Mouse (Mus musculus) embryonic facial prominence, embryonic 13.5 days (tissue): ENCODE results near the gene Nt5c2. TPM values are rescaled to one million over a fixed set of nuclear protein-coding genes. Genes with fewer than 3 reads are reported as not detected.
A peak's percentile ranks its signal among the peaks of the same experiment; 100 is the strongest.
"Not testable (repeated sequence)": the region's sequence is repeated elsewhere in the genome, so short reads cannot be mapped to it uniquely, and the experiment has no call there.

Experiments used
- ATAC-seq: fragments of 200-750 bp; cut with Nextera tagmentation; 2 replicates; pipeline ENCODE4 v1.8.0; 2017; ENCODE audit warnings: low read depth; ENCODE audit not compliant: insufficient number of reproducible peaks, insufficient read depth, low FRiP score, low TSS enrichment
- H3K27ac ChIP-seq: fragments of 300-500 bp; sonication (generic); 2 replicates; pipeline ENCODE4 v1.5.1; 2015; ENCODE audit warnings: moderate library complexity, mild to moderate bottlenecking, inconsistent platforms
- H3K27me3 ChIP-seq: fragments of 300-500 bp; sonication (generic); 2 replicates; pipeline ENCODE4 v1.6.1; 2015; ENCODE audit warnings: mild to moderate bottlenecking, inconsistent platforms
- H3K36me3 ChIP-seq: fragments of 300-500 bp; sonication (generic); 2 replicates; pipeline ENCODE4 v1.6.1; 2015; ENCODE audit warnings: mild to moderate bottlenecking, inconsistent platforms
- H3K4me1 ChIP-seq: fragments of 300-500 bp; sonication (generic); 2 replicates; pipeline ENCODE4 v1.6.1; 2015; ENCODE audit warnings: inconsistent platforms
- H3K4me2 ChIP-seq: fragments of 300-500 bp; sonication (generic); 2 replicates; pipeline ENCODE4 v1.6.1; 2015; ENCODE audit warnings: moderate library complexity, mild to moderate bottlenecking, inconsistent platforms
- H3K4me3 ChIP-seq: fragments of 300-500 bp; sonication (generic); 2 replicates; pipeline ENCODE4 v1.5.1; 2015; ENCODE audit warnings: mild to moderate bottlenecking, inconsistent platforms
- H3K9ac ChIP-seq: fragments of 300-500 bp; sonication (generic); 2 replicates; pipeline ENCODE4 v1.6.1; 2015; ENCODE audit warnings: mild to moderate bottlenecking, inconsistent platforms
- H3K9me3 ChIP-seq: fragments of 300-500 bp; sonication (generic); 2 replicates; pipeline ENCODE4 v1.6.1; 2016; ENCODE audit warnings: inconsistent platforms
- WGBS: fragments of 180-500 bp; shearing (Covaris S2); methylation state at CpG from one replicate; pipeline ENCODE4 v1.1.7; 2015; ENCODE audit warnings: mixed read lengths; 5-methylcytosine and 5-hydroxymethylcytosine counted together
- polyA plus RNA-seq: library from polyadenylated mRNA; unstranded; fragments of >200 nt; fragmentation: Nextera tagmentation; extraction: Ambion mirVana; gene quantifications from 2 replicates; pipeline ENCODE4 v1.2.1, GENCODE M21; 2015

The Nt5c2 gene
- polyA plus RNA-seq, 1 experiment from 2014 or later, result 77.3 TPM

GRCm38 (mm10) chr19:46983352-46983965, 31.5 kb downstream of the Nt5c2 start:
- H3K4me1 ChIP-seq, result peaks cover 12% of the 10 kb centered on the region
- no peaks in the 10 kb centered on the region for H3K36me3 ChIP-seq
- ATAC-seq, result no peak
- H3K27ac ChIP-seq, result peak overlapping the region; percentile 34; the same call in 1 of the 2 replicates
- WGBS, result 42% methylated on average over 14 of the region's 14 CpGs
- H3K9me3 ChIP-seq, result no peaks in the 10 kb centered on the region
- no peak overlapping the region for H3K4me3 ChIP-seq
- H3K9ac ChIP-seq, result no peak overlapping the region
- H3K4me2 ChIP-seq, result no peak overlapping the region; the same call in 1 of the 2 replicates
- no peaks in the 10 kb centered on the region for H3K27me3 ChIP-seq

- no peak overlapping the region for H3K4me2 ChIP-seq
- H3K9me3 ChIP-seq, result no peaks in the 10 kb centered on the region
- 37% methylated on average over 6 of the region's 6 CpGs for WGBS
- ATAC-seq, result no peak
- no peak overlapping the region for H3K9ac ChIP-seq
- no peak overlapping the region for H3K4me3 ChIP-seq
- no peaks in the 10 kb centered on the region for H3K27me3 ChIP-seq
- peaks cover 8% of the 10 kb centered on the region; the same call in 1 of the 2 replicates for H3K4me1 ChIP-seq
- H3K27ac ChIP-seq, result no peak overlapping the region
- no peaks in the 10 kb centered on the region for H3K36me3 ChIP-seq
Measured at GRCm38 (mm10) chr19:46981462-46981861, 33.5 kb downstream of the Nt5c2 start.

DNA sequence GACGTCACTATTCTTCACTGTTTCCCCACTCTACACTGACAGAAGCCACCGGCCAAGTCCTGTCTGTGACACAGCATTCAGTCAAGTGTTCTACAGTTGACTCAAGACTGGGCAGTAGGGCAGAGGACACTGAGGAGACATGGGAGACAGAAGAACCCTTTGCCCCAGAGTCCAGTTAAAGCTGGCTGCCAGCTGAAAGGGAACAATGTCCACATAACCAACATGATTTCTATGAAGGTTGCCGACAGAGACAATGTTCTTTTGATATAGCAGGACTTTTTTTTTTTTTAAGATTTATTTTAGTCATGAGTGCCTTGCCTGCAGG, 35.2 kb downstream of the Nt5c2 start:
- Histone ChIP-seq H3K27ac (no peak overlapping the region), H3K9me3 (no peaks in the 10 kb centered on the region), H3K4me3 (no peak overlapping the region), H3K4me1 (peaks cover 8% of the 10 kb centered on the region; the same call in 1 of the 2 replicates), H3K27me3 (no peaks in the 10 kb centered on the region), H3K9ac (no peak overlapping the region), H3K4me2 (no peak overlapping the region), H3K36me3 (no peaks in the 10 kb centered on the region)
- ATAC-seq, result no peak
- WGBS, result 90% methylated on average over 3 of the region's 3 CpGs

DNA sequence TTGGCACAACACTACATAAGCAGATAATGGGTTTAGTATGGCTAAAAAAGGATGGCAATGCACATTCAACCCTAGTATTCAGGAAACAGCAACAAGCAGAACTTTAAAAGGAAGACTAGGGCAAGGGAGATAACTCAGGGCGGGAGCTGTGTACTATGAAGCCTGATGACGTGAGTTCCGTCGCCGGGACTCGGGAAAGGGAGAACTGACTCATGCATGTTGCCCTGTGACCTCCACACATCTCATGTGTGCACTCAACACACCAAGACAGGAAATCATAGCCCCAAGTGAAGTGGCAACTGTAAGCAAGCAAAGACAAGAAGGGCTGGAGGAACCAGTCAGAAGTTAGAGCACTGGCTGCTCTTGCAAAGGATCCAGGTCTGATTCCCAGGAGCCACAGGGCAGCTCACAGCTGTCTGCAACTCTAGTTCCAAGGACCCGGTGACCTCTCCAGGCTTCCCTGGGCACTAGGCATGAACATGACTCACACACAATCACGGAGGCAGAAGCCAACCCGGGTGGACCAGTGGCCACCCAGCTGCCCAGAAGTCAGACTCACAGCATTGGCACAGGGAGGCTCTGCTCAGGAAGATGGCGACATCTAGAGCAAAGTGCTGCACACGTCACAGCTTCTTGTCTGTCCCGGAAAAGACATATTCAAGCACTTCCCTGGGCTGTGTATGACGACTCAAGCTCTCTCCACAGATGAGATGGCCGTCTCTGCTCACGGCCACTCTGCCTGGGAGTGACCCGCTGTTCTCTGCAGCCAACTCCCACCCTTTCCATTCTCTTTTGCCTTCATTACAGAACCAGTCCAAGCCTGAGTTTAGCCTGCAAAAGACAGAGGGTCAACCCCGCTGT, 35.8 kb downstream of the Nt5c2 start:
- no peak; the same call in 1 of the 2 replicates for ATAC-seq
- H3K36me3 ChIP-seq, result no peaks in the 10 kb centered on the region
- no peak overlapping the region for H3K27ac ChIP-seq
- H3K9me3 ChIP-seq, result no peaks in the 10 kb centered on the region
- no peak overlapping the region for H3K4me3 ChIP-seq
- H3K27me3 ChIP-seq, result no peaks in the 10 kb centered on the region
- H3K4me1 ChIP-seq, result peaks cover 8% of the 10 kb centered on the region; the same call in 1 of the 2 replicates
- WGBS, result 84% methylated on average over 17 of the region's 17 CpGs
- H3K4me2 ChIP-seq, result no peak overlapping the region
- no peak overlapping the region for H3K9ac ChIP-seq

GRCm38 (mm10) chr19:46978069-46978468, 36.9 kb downstream of the Nt5c2 start:
- not testable (repeated sequence) for H3K9me3 ChIP-seq, H3K9ac ChIP-seq, H3K27me3 ChIP-seq, H3K4me2 ChIP-seq, ATAC-seq, H3K36me3 ChIP-seq, H3K4me3 ChIP-seq, H3K4me1 ChIP-seq, H3K27ac ChIP-seq
- 97% methylated on average over 3 of the region's 3 CpGs for WGBS

DNA sequence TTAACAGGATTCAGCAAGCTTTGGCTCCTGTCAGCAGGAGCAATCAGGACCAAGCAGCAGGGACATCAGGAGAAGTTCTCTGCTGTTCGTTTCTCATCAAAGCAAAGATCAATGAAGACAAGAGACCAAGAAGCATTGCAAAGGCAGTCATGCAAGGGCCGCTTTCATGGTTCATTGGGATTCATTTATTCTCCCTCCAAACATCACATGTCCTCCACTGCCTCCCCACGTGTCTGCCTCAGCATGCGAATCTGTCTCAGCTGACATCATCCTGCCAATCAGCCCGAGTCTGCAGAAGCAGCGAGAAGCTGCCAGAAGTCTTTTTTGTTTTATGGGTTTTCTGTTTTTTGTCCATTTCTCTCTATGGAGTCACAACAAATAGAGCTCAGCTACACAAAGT, 37.5 kb downstream of the Nt5c2 start:
- H3K4me3 ChIP-seq, result no peak overlapping the region
- no peaks in the 10 kb centered on the region for H3K27me3 ChIP-seq
- no peak overlapping the region for H3K4me2 ChIP-seq
- no peak for ATAC-seq
- H3K36me3 ChIP-seq, result no peaks in the 10 kb centered on the region
- no peak overlapping the region for H3K9ac ChIP-seq
- H3K9me3 ChIP-seq, result no peaks in the 10 kb centered on the region
- H3K27ac ChIP-seq, result no peak overlapping the region
- H3K4me1 ChIP-seq, result no peaks in the 10 kb centered on the region
- WGBS, result 45% methylated on average over 6 of the region's 6 CpGs

DNA sequence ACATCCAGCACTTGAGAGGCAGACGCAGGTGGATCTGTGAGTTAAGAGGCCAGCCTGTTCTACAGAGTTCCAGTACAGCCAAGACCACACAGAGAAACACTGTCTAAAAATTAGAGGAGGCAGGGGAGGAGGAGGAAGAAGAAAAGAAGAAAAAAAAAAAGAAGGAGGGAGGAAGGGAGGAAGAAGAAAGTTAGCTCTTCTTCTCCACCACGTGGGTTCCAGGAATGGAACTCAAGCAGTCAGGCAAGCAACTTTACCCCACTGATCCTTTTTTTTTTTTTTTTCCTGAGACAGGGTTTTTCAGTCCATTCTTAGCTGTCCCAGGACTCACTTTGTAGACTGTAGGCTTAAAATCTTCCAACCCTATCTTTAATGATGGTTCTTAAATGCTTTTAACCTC, 38.2 kb downstream of the Nt5c2 start:
- no peaks in the 10 kb centered on the region for H3K4me1 ChIP-seq
- 58% methylated on average over 2 of the region's 2 CpGs for WGBS
- no peaks in the 10 kb centered on the region for H3K9me3 ChIP-seq
- H3K9ac ChIP-seq, result no peak overlapping the region
- H3K27ac ChIP-seq, result no peak overlapping the region
- no peaks in the 10 kb centered on the region for H3K36me3 ChIP-seq
- no peak overlapping the region for H3K4me3 ChIP-seq
- H3K4me2 ChIP-seq, result no peak overlapping the region
- no peak for ATAC-seq
- no peaks in the 10 kb centered on the region for H3K27me3 ChIP-seq

- Histone ChIP-seq H3K4me2 (no peak overlapping the region), H3K9me3 (no peaks in the 10 kb centered on the region), H3K9ac (no peak overlapping the region), H3K4me1 (0 out of 2 replicates have a peak, but pooled peaks cover 5% of the 10 kb centered on the region), H3K36me3 (no peaks in the 10 kb centered on the region), H3K4me3 (no peak overlapping the region), H3K27ac (no peak overlapping the region), H3K27me3 (no peaks in the 10 kb centered on the region)
- WGBS, result 84% methylated on average over 8 of the region's 8 CpGs
- no peak for ATAC-seq
Measured at GRCm38 (mm10) chr19:46975997-46976396, 39.0 kb downstream of the Nt5c2 start.

DNA sequence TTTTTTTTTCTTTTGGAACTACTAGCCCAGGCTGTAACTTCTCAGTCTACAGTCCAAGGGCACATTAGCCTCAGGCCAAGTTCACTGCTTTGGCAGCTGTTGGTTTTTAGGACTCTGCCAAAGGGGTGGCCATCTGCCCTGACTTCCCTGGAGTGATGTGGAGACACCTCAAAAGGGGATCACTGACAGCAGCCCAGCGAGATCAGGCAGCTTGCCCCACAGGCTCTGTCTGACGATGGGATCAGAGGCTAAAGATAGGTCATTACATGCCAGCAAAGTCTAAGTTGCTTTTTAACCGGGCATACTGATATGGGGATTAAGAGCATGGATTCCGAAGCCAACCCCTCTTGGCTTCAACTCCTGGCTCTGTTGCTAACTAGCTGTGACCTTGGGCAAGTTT, 39.4 kb downstream of the Nt5c2 start:
- H3K27ac ChIP-seq, result no peak overlapping the region
- H3K4me1 ChIP-seq, result 0 out of 2 replicates have a peak, but pooled peaks cover 5% of the 10 kb centered on the region
- ATAC-seq, result no peak
- no peaks in the 10 kb centered on the region for H3K9me3 ChIP-seq
- H3K36me3 ChIP-seq, result no peaks in the 10 kb centered on the region
- H3K4me3 ChIP-seq, result no peak overlapping the region
- no peaks in the 10 kb centered on the region for H3K27me3 ChIP-seq
- H3K4me2 ChIP-seq, result no peak overlapping the region
- no peak overlapping the region for H3K9ac ChIP-seq
- 65% methylated on average over 4 of the region's 4 CpGs for WGBS

- Histone ChIP-seq H3K27me3 (no peaks in the 10 kb centered on the region), H3K9ac (no peak overlapping the region), H3K9me3 (no peaks in the 10 kb centered on the region), H3K4me1 (0 out of 2 replicates have a peak, but pooled peaks cover 5% of the 10 kb centered on the region), H3K36me3 (no peaks in the 10 kb centered on the region), H3K4me3 (no peak overlapping the region), H3K4me2 (no peak overlapping the region), H3K27ac (no peak overlapping the region)
- 93% methylated on average over 3 of the region's 3 CpGs for WGBS
- ATAC-seq, result no peak
Measured at GRCm38 (mm10) chr19:46972159-46972558, 42.8 kb downstream of the Nt5c2 start.

DNA sequence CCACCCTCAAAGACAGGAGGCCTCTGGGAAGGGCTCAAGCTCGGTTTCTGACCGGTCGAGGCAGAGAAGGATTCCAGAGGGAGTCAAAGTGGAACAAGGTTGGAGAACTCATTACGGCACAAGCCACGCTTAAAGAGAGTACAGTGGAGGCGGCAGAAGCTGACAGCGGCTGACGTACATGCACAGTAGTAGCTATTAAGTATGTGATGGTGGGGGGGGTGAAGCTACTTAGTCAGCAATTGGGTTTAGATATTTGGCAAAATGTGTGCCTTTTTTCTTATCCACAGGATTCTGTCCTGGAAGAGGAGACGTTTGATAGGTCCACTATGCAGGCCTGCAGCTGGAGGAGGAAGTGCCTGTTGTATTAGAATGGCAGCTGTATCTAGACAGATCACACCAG, 43.2 kb downstream of the Nt5c2 start:
- Histone ChIP-seq H3K36me3 (no peaks in the 10 kb centered on the region), H3K27ac (no peak overlapping the region), H3K9ac (no peak overlapping the region), H3K27me3 (no peaks in the 10 kb centered on the region), H3K9me3 (no peaks in the 10 kb centered on the region), H3K4me3 (no peak overlapping the region), H3K4me1 (0 out of 2 replicates have a peak, but pooled peaks cover 5% of the 10 kb centered on the region), H3K4me2 (no peak overlapping the region)
- WGBS, result 59% methylated on average over 9 of the region's 9 CpGs
- ATAC-seq, result no peak
